Mouse (Mus musculus): ENCODE data around the gene Sf1. TPM values are rescaled to one million over a fixed set of nuclear protein-coding genes. Genes with fewer than 3 reads are reported as not detected.
A peak's percentile ranks its signal among the peaks of the same experiment; 100 is the strongest.

The Sf1 gene
- polyA plus RNA-seq (2021): 186 TPM

DNA sequence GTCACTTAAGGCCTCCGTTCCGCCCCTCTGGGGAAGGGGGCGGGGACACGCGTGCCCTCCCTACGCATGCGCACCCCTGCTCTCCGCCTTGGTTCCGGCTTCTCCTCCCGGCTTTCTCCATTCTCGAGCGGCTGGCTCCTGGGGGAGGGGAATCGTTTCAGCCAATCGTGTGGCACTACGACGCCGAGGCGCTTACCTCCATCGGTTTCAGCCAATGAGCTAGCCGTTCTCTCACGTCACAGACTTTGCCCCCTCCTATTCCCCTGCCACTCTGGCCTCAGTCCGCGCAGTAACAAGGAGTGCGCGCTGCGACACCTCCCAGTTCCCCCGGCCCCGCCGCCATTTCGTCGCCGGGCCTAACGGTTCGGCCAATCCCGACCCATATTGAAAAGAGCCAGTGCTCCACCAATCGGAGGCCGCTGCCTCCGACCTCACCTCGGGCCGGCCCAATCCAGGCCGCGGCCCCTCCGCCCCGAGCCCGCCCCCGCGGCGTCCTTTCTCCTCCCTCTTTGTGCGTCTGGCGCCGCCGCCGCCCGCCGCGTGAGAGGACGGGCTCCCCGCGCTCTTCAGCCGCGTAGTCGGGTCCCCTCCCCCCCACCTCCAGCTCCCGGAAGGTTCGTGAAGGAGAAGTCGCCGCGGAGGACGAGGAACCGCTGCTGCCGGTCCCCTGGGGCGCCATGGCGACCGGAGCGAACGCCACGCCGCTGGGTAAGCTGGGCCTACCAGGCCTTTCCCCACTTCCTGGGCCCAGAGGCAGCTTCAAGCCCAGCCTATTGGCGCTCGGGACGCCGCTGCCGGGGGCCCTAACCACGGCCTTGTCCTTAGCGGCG lies at the start of gene Sf1:
Gene Sf1, plus strand, starts transcription at position 280 of the 830 bp plus-strand sequence.
- ATAC-seq (peak; percentile 98), DNase-seq (ENCODE audit: low read depth, low spot score) (peak; percentile 98)
- no peak for TF ChIP-seq CTCF (IDR thresholded peaks at IDR 0.05)
- ChIA-PET CTCF (interaction anchor here (1.4 kb wide), 1 partner anchor 10 kb away, joined by 5 read pairs; no protein-coding TSS in a partner anchor), POLR2A (interaction anchor here (1.0 kb wide), 1 partner anchor 10 kb away, joined by 3 read pairs; no protein-coding TSS in a partner anchor)
- in situ Hi-C loops (cut with MboI; ENCODE audit: low pct_unique_long_range_greater_than_20kb): no loop called here
- H3K27me3 ChIP-seq: no peaks in the 10 kb centered on the region

DNA sequence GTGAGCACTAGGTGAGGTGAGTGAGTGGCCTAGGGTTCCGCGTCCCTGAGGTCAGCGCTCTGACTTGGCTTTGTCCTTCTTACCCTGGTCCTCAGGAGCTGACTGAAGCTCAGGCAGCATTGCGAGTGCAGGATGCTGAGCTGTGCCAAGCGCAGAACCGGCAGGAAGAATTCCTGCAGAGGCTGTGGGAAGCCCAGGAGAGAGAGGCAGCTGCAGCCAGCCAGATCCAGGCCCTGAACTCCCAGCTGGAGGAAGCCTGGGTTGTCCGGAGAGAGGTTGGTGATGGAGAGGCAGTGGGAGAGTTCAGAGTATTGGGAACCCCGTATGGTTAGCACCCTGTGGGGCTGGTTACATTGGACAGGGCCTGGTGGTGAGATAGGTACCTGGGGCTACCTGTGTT lies 49.7 kb upstream of the Sf1 start:
- CTCF ChIA-PET: interaction anchor here (0.9 kb wide), 1 partner anchor 18 kb away, joined by 4 read pairs; no protein-coding TSS in a partner anchor
- no peak for DNase-seq (ENCODE audit: low read depth, low spot score)
- no peak for TF ChIP-seq CTCF (IDR thresholded peaks at IDR 0.05)
- ATAC-seq: no peak
- in situ Hi-C loops (cut with MboI; ENCODE audit: low pct_unique_long_range_greater_than_20kb): no loop called here
- POLR2A ChIA-PET: no interaction called here
- H3K27me3 ChIP-seq: no peaks in the 10 kb centered on the region

DNA sequence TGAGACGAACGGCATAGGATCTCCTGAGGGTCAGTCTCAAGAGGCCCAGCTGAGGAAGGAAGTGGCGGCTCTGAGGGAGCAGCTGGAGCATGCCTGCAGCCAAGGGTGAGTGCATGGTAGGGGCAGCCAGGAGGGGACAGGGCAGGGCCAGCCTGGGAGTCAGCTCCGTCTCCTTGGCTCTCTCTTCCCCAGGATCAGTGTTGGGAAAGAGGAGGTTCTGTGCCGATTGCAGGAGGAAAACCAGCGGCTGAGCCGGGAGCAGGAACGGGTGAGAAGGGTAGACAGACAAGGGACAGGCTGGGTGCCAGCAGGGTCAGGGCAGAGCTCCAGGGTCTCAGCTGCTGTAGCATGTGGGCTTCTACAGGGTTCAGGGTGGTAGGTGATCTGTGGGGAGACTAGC lies 49.0 kb upstream of the Sf1 start:
- no peaks in the 10 kb centered on the region for H3K27me3 ChIP-seq
- CTCF ChIA-PET: interaction anchor here (0.9 to 1.0 kb wide), 2 partner anchors 11 to 17 kb away, joined by 4 to 6 read pairs; no protein-coding TSS in a partner anchor
- POLR2A ChIA-PET: interaction anchor here (0.5 kb wide), 1 partner anchor 757 kb away, joined by 3 read pairs; no protein-coding TSS in a partner anchor
- TF ChIP-seq CTCF (IDR thresholded peaks at IDR 0.05): no peak
- DNase-seq (ENCODE audit: low read depth, low spot score) (no peak), ATAC-seq (no peak)
- in situ Hi-C loops (cut with MboI; ENCODE audit: low pct_unique_long_range_greater_than_20kb): no loop called here

DNA sequence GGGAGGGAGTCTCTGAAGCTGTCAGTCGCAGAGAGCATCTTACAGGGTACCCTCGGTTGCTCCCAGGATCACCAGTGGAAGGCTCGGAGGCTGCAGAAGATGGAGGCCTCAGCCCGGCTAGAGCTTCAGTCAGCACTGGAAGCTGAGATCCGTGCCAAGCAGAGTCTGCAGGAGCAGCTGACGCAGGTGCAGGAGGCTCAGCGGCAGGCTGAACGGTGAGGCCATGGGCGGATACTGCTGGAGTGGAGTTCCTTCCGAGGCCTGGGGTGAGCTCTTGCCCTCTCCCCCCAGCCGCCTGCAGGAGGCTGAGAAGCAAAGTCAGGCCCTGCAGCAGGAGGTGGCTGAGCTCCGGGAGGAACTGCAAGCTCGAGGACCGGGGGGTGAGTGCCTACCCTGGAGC lies 47.9 kb upstream of the Sf1 start:
- in situ Hi-C loops (cut with MboI; ENCODE audit: low pct_unique_long_range_greater_than_20kb): no loop called here
- DNase-seq (ENCODE audit: low read depth, low spot score) (no peak), ATAC-seq (no peak)
- POLR2A ChIA-PET: no interaction called here
- no peak for TF ChIP-seq CTCF (IDR thresholded peaks at IDR 0.05)
- H3K27me3 ChIP-seq: no peaks in the 10 kb centered on the region
- CTCF ChIA-PET: interaction anchor here (1.0 to 2.6 kb wide), 2 partner anchors 10 to 16 kb away, joined by 6 read pairs; no protein-coding TSS in a partner anchor

GRCm38 (mm10) chr19:6318145-6318544 lies 45.3 kb upstream of the Sf1 start:
- POLR2A ChIA-PET: no interaction called here
- no peak for DNase-seq (ENCODE audit: low read depth, low spot score)
- in situ Hi-C loops (cut with MboI; ENCODE audit: low pct_unique_long_range_greater_than_20kb): no loop called here
- CTCF ChIA-PET: interaction anchor here (1.8 kb wide), 1 partner anchor 14 kb away, joined by 4 read pairs; no protein-coding TSS in a partner anchor
- ATAC-seq: no peak
- no peak for TF ChIP-seq CTCF (IDR thresholded peaks at IDR 0.05)
- no peaks in the 10 kb centered on the region for H3K27me3 ChIP-seq

- no peak for TF ChIP-seq CTCF (IDR thresholded peaks at IDR 0.05)
- in situ Hi-C loops (cut with MboI; ENCODE audit: low pct_unique_long_range_greater_than_20kb): no loop called here
- DNase-seq (ENCODE audit: low read depth, low spot score): no peak
- H3K27me3 ChIP-seq: no peaks in the 10 kb centered on the region
- ATAC-seq: no peak
- POLR2A ChIA-PET: no interaction called here
- CTCF ChIA-PET: interaction anchor here (0.9 to 1.2 kb wide), 3 partner anchors 10 to 45 kb away, joined by 3 to 6 read pairs (median 3); partner anchors contain the start of gene Ehd1
Observed at GRCm38 (mm10) chr19:6321358-6321757, 42.1 kb upstream of the Sf1 start.

- TF ChIP-seq CTCF (IDR thresholded peaks at IDR 0.05): no peak
- no peaks in the 10 kb centered on the region for H3K27me3 ChIP-seq
- ATAC-seq (no peak), DNase-seq (ENCODE audit: low read depth, low spot score) (no peak)
- ChIA-PET POLR2A (no interaction called here), CTCF (interaction anchor here (1.0 to 2.1 kb wide), 5 partner anchors 10 to 57 kb away, joined by 3 to 9 read pairs (median 3); partner anchors contain the start of gene Men1)
- in situ Hi-C loops (cut with MboI; ENCODE audit: low pct_unique_long_range_greater_than_20kb): no loop called here
Observed at GRCm38 (mm10) chr19:6321786-6322621, 41.5 kb upstream of the Sf1 start.

- in situ Hi-C loops (cut with MboI; ENCODE audit: low pct_unique_long_range_greater_than_20kb): no loop called here
- CTCF ChIA-PET: interaction anchor here (0.6 to 1.5 kb wide), 2 partner anchors 10 to 59 kb away, joined by 3 to 6 read pairs; no protein-coding TSS in a partner anchor
- POLR2A ChIA-PET: no interaction called here
- DNase-seq (ENCODE audit: low read depth, low spot score) (no peak), ATAC-seq (no peak)
- TF ChIP-seq CTCF (IDR thresholded peaks at IDR 0.05): no peak
- H3K27me3 ChIP-seq: no peaks in the 10 kb centered on the region
Observed at GRCm38 (mm10) chr19:6324751-6325150, 38.7 kb upstream of the Sf1 start.

- in situ Hi-C loops (cut with MboI; ENCODE audit: low pct_unique_long_range_greater_than_20kb): loop anchor here (10.0 kb wide), 1 partner anchor 366 kb away; the partner anchor contains the start of gene Pola2
- POLR2A ChIA-PET: interaction anchor here (1.0 to 1.4 kb wide), 2 partner anchors 22 to 61 kb away, joined by 3 to 4 read pairs; no protein-coding TSS in a partner anchor
- TF ChIP-seq CTCF (IDR thresholded peaks at IDR 0.05): no peak
- CTCF ChIA-PET: interaction anchor here (0.7 to 3.9 kb wide), 23 partner anchors 8 to 274 kb away, joined by 3 to 14 read pairs (median 4); partner anchors contain the start of genes Ehd1, Map4k2 and Mrpl49
- no peak for DNase-seq (ENCODE audit: low read depth, low spot score)
- H3K27me3 ChIP-seq: no peaks in the 10 kb centered on the region
- no peak for ATAC-seq
Observed at GRCm38 (mm10) chr19:6331178-6331577, 32.3 kb upstream of the Sf1 start.
